Mouse (Mus musculus) adrenal gland, postnatal 14 days (tissue): Measurements from ENCODE around the gene Anxa8. TPM values are rescaled to one million over a fixed set of nuclear protein-coding genes. Genes with fewer than 3 reads are reported as not detected.
A peak's percentile ranks its signal among the peaks of the same experiment; 100 is the strongest.

Experiments
- DNase-seq: peaks from one replicate; pipeline ENCODE4 v3.0.0; 2021; ENCODE audit warnings: mixed read lengths
- long read RNA-seq, 2 experiments: library from polyadenylated mRNA; stranded (forward); transcript quantifications; one replicate each; pipeline ENCODE4 v2.0.0; 2021
- total RNA-seq: library from RNA; stranded (reverse); gene quantifications from 2 replicates; pipeline ENCODE4 v1.2.3, GENCODE M21; 2021

Anxa8 gene
- 7.0 and 8.9 TPM in 2 replicates for total RNA-seq
- long read RNA-seq, experiment 1, transcript Anxa8-201 (12 exons, 1,880 nt) = major isoform, 8 of 8 reads
- long read RNA-seq, experiment 1, partial matches to known transcripts = 0 of 8 reads
- long read RNA-seq, experiment 1, other reads (novel, unspliced or antisense) = 0 of 8 reads
- long read RNA-seq, experiment 2, partial matches to known transcripts = 0 of 3 reads
- long read RNA-seq, experiment 2, other reads (novel, unspliced or antisense) = 1 of 3 reads

DNA sequence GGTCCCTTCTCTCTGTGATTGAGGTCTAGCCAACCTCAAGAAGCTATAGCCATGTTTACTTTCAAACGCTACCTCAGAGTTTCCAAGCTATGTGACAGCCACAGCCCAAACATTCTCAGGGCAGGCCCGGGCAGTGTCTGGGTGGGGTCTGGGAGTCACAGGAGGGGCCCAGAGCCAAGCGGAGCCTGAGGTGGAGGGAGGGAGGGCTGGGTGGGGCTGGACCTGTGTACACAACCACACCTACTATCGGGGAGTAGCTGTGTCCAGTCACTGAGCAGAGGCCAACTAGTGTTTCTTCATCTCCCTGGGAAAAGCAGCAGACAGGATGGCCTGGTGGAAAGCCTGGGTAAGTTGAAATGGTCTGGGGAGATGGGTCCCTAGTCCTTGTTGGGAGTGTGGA, at the start of gene Anxa8:
TSS of gene Anxa8 (plus strand) at position 251 of the 400 bp plus-strand sequence.
- DNase-seq = no peak

DNA sequence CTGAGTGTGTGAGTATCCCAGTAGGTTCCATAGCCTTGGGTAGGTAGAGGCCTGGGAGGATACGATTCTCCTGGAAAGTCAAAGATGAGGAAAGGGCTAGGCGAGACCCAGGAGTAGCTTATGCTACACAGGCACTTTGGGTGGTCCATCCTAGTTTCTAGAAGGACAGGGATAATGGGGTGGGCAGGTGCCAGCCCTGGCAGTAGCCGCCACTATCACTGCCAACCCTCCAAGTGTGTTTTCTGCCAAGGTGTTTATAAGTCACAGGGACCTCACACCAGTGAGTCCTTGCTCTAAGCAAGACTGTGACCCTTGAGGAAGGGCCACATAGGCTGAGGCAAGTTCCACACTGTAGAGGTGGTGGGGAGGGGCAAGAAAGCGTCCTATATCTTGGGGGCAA, 44.5 kb upstream of the Anxa8 start:
- no peak for DNase-seq

- no peak for DNase-seq
Measured at GRCm38 (mm10) chr14:34043341-34043740, 42.4 kb upstream of the Anxa8 start.

DNA sequence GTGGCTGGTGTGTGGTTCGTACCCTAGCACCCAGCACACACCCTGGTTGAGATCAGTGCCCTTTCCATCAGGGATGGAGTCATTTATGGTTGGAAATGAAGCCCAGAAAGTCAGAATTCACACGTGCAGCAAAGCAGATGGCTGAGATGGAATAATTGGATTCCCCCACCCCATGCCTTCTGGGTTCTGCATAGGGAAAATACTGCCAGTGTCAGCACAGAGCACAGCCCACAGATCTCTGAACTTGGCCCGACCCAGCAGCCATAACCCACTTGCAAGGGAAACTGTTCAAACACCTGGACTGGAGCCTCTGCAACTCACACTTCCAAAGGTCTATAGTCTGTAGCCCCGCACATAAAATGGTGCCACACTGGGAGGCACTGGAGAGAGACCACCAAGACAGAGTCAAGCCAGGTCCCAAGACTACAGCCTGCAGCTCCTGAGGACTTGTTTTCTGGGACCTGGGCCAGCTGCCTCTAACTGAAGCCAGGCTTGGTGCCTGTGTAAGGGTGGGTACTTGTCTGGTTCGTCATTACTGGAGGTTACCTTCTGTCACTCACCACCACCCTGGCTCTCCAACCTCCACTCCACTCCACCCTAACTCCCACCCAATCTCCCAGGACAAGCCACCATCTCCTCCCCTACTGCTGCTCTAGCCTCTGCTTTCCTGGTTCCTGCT, 35.5 kb upstream of the Anxa8 start:
- no peak for DNase-seq

DNA sequence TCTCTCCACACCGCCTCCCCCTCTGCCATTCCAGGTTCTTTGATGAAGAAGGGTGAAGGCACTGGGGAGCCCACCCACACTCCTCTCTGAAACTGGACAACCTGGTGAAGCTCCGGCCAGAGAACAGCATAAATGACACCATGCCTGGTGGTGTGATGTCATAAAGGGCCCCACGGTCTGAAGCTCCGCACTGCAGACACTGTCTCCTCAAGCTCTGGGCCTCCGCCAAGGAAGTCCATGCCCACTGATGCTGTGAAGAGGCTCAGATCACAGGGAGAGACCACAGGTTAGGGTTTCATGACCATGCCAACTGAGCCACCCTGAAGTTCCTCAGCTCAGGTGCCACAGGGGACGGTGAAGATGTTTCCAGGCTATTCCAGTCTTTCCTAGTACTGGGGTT, 33.3 kb upstream of the Anxa8 start, which contains the start of gene Antxrl:
TSS of gene Antxrl (plus strand) at position 192 of the 400 bp plus-strand sequence.
- no peak for DNase-seq

GRCm38 (mm10) chr14:34071665-34072064, 14.1 kb upstream of the Anxa8 start:
- DNase-seq = no peak

DNA sequence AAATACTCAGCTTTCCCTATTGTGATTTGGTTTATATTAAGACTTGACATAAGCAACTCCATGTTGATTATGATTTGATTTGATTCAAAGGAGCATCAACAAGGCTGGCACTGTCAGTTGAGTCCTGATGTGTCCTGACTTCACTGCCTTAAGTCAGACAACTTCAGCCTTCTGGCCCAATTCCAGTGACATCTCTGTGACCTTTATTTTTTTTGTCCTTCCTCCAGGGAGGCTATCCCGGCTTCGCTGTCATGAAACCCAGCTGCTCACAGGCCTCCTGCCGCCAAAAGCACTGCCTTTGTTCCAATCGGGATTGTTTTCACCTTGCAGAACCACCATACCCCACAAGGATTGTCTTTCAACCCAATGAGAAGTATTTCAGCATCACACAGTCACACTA, 10.4 kb upstream of the Anxa8 start:
- peak; percentile 38 for DNase-seq

GRCm38 (mm10) chr14:34077222-34077621, 8.6 kb upstream of the Anxa8 start:
- DNase-seq = no peak

DNA sequence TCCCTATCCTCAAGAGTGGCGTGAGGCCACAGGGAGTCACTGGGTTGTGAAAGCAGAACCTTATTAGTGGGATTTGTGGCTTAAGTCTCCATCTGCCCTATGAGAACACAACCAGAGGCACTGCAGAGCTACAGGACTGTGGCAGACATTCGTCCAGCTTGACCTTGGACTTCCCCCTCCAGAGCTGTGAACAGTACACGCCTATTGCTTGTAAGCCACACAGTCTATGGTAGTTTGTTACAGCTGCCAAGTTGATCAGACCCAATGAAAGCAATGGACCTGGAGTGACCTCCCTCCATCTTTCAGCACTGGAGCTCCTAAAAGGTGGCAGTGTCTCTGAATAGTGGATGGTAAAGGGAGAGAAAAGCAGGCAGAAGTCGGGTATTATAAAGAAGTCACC, 7.5 kb upstream of the Anxa8 start:
- DNase-seq = no peak

GRCm38 (mm10) chr14:34080321-34080997, 5.3 kb upstream of the Anxa8 start:
- peak; percentile 86 for DNase-seq

- no peak for DNase-seq
Measured at GRCm38 (mm10) chr14:34086806-34087205, 1.0 kb downstream of the Anxa8 start.

DNA sequence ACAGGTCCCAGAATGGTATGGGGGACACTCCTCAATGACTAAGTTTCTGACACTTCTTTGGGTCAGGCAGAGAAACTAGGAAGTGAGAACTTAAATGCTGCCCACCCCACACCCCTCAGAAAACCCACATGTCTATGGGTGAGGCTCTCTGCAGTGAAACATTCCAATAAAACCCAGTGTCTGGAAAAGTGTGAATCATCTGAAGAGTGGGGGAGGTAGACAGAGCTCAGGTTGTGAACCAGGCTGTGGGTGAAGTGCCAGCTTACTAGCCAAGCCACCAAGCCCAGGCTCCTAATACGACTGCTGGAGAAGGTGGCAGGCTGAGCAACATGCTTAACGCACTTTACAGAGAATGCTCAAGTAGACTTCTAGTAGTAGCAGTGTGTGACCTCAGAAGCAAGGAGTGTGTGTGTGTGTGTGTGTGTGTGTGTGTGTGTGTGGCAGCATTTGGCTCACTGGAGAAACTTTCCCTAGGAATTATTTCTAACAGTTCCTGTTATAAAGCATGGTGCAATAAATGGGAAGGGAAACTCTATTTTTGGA, 2.1 kb downstream of the Anxa8 start:
- no peak for DNase-seq

- DNase-seq = no peak
Measured at GRCm38 (mm10) chr14:34089796-34090195, 4.0 kb downstream of the Anxa8 start.

- no peak for DNase-seq
Measured at GRCm38 (mm10) chr14:34091475-34091874, 5.7 kb downstream of the Anxa8 start.

- DNase-seq = no peak
Measured at GRCm38 (mm10) chr14:34092856-34093255, 7.1 kb downstream of the Anxa8 start.

GRCm38 (mm10) chr14:34096161-34096560, 10.4 kb downstream of the Anxa8 start:
- no peak for DNase-seq

- DNase-seq = no peak
Measured at GRCm38 (mm10) chr14:34102601-34103000, 16.8 kb downstream of the Anxa8 start, which contains the start of gene A630023A22Rik. Gene A630023A22Rik, minus strand, starts transcription at chr14:34102754.

- no peak for DNase-seq
Measured at GRCm38 (mm10) chr14:34103855-34104254, 18.1 kb downstream of the Anxa8 start.

DNA sequence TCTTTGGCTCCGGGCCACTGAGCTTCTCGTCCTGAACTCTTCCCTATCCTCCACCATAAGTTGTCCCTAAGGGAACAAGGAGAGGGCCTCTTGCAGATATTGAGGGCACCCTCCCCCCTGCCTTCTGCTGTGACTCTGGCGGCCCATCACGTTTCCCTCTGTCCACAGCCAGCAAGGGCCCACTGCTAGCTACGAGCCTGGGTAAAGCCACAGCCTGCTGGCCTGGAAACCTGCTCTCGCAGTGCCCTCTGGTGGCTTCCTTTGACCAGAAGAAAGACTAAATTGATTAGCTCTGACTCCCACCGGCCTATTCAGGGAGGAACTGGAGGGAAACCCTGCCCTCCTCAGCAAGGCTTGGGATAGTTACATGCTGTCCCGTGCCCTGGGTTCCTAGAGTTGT, 19.1 kb downstream of the Anxa8 start:
- peak; percentile 80 for DNase-seq

- peak; percentile 81 for DNase-seq
Measured at GRCm38 (mm10) chr14:34106389-34107062, 20.7 kb downstream of the Anxa8 start.

- no peak for DNase-seq
Measured at GRCm38 (mm10) chr14:34107594-34107993, 21.8 kb downstream of the Anxa8 start.

- no peak for DNase-seq
Measured at GRCm38 (mm10) chr14:34114311-34114710, 28.5 kb downstream of the Anxa8 start.
